Mouse (Mus musculus) forebrain, embryonic 15.5 days (tissue): ENCODE measurements at regions not wholly inside any gene's neighbourhood (a gene's known extent, or its start where the extent isn't known, plus 50 kb on each side); places are given as distances from the start of the nearest gene placed in this dataset.

Experiments
- ATAC-seq: fragments of 200-750 bp; cut with Nextera tagmentation; replicated peaks from 2 replicates; pipeline ENCODE4 v1.8.0; 2017; ENCODE audit warnings: mild to moderate bottlenecking, moderate TSS enrichment, moderate library complexity
- H3K27ac ChIP-seq: fragments of 300-500 bp; sonication (generic); replicated peaks from 2 replicates; pipeline ENCODE4 v1.5.1; 2015; ENCODE audit warnings: mild to moderate bottlenecking, inconsistent platforms
- H3K27me3 ChIP-seq: fragments of 300-500 bp; sonication (generic); 2 replicates; pipeline ENCODE4 v1.6.1; 2015; ENCODE audit warnings: inconsistent platforms
- H3K36me3 ChIP-seq: fragments of 300-500 bp; sonication (generic); 2 replicates; pipeline ENCODE4 v1.6.1; 2015; ENCODE audit warnings: mild to moderate bottlenecking, inconsistent platforms
- H3K4me1 ChIP-seq: fragments of 300-500 bp; sonication (generic); 2 replicates; pipeline ENCODE4 v1.6.1; 2015; ENCODE audit warnings: inconsistent platforms
- H3K4me2 ChIP-seq: fragments of 300-500 bp; sonication (generic); replicated peaks from 2 replicates; pipeline ENCODE4 v1.6.1; 2015; ENCODE audit warnings: mild to moderate bottlenecking, inconsistent platforms
- H3K4me3 ChIP-seq: fragments of 300-500 bp; sonication (generic); 2 replicates; pipeline ENCODE4 v1.5.1; 2015; ENCODE audit warnings: mild to moderate bottlenecking, inconsistent platforms
- H3K9ac ChIP-seq: fragments of 300-500 bp; sonication (generic); replicated peaks from 2 replicates; pipeline ENCODE4 v1.6.1; 2015; ENCODE audit warnings: mild to moderate bottlenecking, inconsistent platforms
- H3K9me3 ChIP-seq: fragments of 300-500 bp; sonication (generic); 2 replicates; pipeline ENCODE4 v1.6.1; 2016; ENCODE audit warnings: inconsistent platforms
- WGBS: fragments of 180-500 bp; shearing (Covaris S2); methylation state at CpG from one replicate; pipeline ENCODE4 v1.1.7; 2015; ENCODE audit warnings: mixed read lengths; 5-methylcytosine and 5-hydroxymethylcytosine counted together

- no peak overlapping the region for H3K4me3 ChIP-seq
- no peak for ATAC-seq
- no peak overlapping the region for H3K9ac ChIP-seq
- 81% methylated on average over 3 of the region's 3 CpGs for WGBS
- H3K9me3 ChIP-seq, result no peaks in the 10 kb centered on the region
- no peak overlapping the region for H3K27ac ChIP-seq
- H3K27me3 ChIP-seq, result no peaks in the 10 kb centered on the region
- H3K4me1 ChIP-seq, result peaks cover 12% of the 10 kb centered on the region
- H3K36me3 ChIP-seq, result no peaks in the 10 kb centered on the region
- H3K4me2 ChIP-seq, result no peak overlapping the region
Observed at GRCm38 (mm10) chr3:134102151-134102738, 134.0 kb upstream of the Cxxc4 start.

- no peaks in the 10 kb centered on the region for H3K27me3 ChIP-seq
- no peak overlapping the region for H3K9ac ChIP-seq
- WGBS, result 97% methylated on average over 1 of the region's 1 CpGs
- no peak overlapping the region for H3K27ac ChIP-seq
- H3K36me3 ChIP-seq, result no peaks in the 10 kb centered on the region
- H3K4me1 ChIP-seq, result peaks cover 8% of the 10 kb centered on the region
- H3K4me3 ChIP-seq, result no peak overlapping the region
- H3K4me2 ChIP-seq, result no peak overlapping the region
- ATAC-seq, result no peak
- no peaks in the 10 kb centered on the region for H3K9me3 ChIP-seq
Observed at GRCm38 (mm10) chr3:134104625-134105024, 131.7 kb upstream of the Cxxc4 start.

- ATAC-seq, result no peak
- WGBS, result 87% methylated on average over 2 of the region's 2 CpGs
- Histone ChIP-seq H3K9ac (no peak overlapping the region), H3K27me3 (no peaks in the 10 kb centered on the region), H3K4me2 (no peak overlapping the region), H3K4me3 (no peak overlapping the region), H3K36me3 (no peaks in the 10 kb centered on the region), H3K27ac (no peak overlapping the region), H3K4me1 (peaks cover 3% of the 10 kb centered on the region), H3K9me3 (no peaks in the 10 kb centered on the region)
Observed at GRCm38 (mm10) chr3:134105112-134105511, 131.2 kb upstream of the Cxxc4 start.

- Histone ChIP-seq H3K4me2 (no peak overlapping the region), H3K27me3 (no peaks in the 10 kb centered on the region), H3K4me1 (no peaks in the 10 kb centered on the region), H3K9ac (no peak overlapping the region), H3K4me3 (no peak overlapping the region), H3K9me3 (no peaks in the 10 kb centered on the region), H3K36me3 (no peaks in the 10 kb centered on the region), H3K27ac (no peak overlapping the region)
- no peak for ATAC-seq
- 50% methylated on average over 3 of the region's 3 CpGs for WGBS
Observed at GRCm38 (mm10) chr3:134105567-134105966, 130.7 kb upstream of the Cxxc4 start.

GRCm38 (mm10) chr3:134114501-134114900 is 121.8 kb upstream of the Cxxc4 start:
- 28% methylated on average over 1 of the region's 1 CpGs for WGBS
- Histone ChIP-seq H3K4me2 (no peak overlapping the region), H3K4me3 (no peak overlapping the region), H3K9me3 (no peaks in the 10 kb centered on the region), H3K27me3 (no peaks in the 10 kb centered on the region), H3K36me3 (no peaks in the 10 kb centered on the region), H3K4me1 (no peaks in the 10 kb centered on the region), H3K9ac (no peak overlapping the region), H3K27ac (no peak overlapping the region)
- peak; percentile 48; the same call in 1 of the 2 replicates for ATAC-seq

GRCm38 (mm10) chr3:134115007-134115406 is 121.3 kb upstream of the Cxxc4 start:
- WGBS, result 93% methylated on average over 4 of the region's 4 CpGs

GRCm38 (mm10) chr3:134118898-134119297 is 117.4 kb upstream of the Cxxc4 start:
- ATAC-seq, result no peak
- no peak overlapping the region for H3K9ac ChIP-seq
- H3K9me3 ChIP-seq, result no peaks in the 10 kb centered on the region
- WGBS, result 72% methylated on average over 4 of the region's 4 CpGs
- no peak overlapping the region for H3K4me2 ChIP-seq
- no peak overlapping the region for H3K27ac ChIP-seq
- H3K4me1 ChIP-seq, result no peaks in the 10 kb centered on the region
- no peaks in the 10 kb centered on the region for H3K27me3 ChIP-seq
- no peaks in the 10 kb centered on the region for H3K36me3 ChIP-seq
- no peak overlapping the region for H3K4me3 ChIP-seq

More at GRCm38 (mm10) chr3:134115007-134115406, 121.3 kb upstream of the Cxxc4 start:
- no peak overlapping the region for H3K9ac ChIP-seq
- H3K27ac ChIP-seq, result no peak overlapping the region
- no peaks in the 10 kb centered on the region for H3K4me1 ChIP-seq
- no peak overlapping the region for H3K4me3 ChIP-seq
- no peaks in the 10 kb centered on the region for H3K27me3 ChIP-seq
- H3K4me2 ChIP-seq, result no peak overlapping the region
- H3K36me3 ChIP-seq, result no peaks in the 10 kb centered on the region
- H3K9me3 ChIP-seq, result no peaks in the 10 kb centered on the region
- no peak for ATAC-seq

- no peaks in the 10 kb centered on the region for H3K4me1 ChIP-seq
- H3K9ac ChIP-seq, result no peak overlapping the region
- H3K4me2 ChIP-seq, result no peak overlapping the region
- no peak overlapping the region for H3K4me3 ChIP-seq
- H3K9me3 ChIP-seq, result no peaks in the 10 kb centered on the region
- no peaks in the 10 kb centered on the region for H3K27me3 ChIP-seq
- H3K27ac ChIP-seq, result no peak overlapping the region
- no peak for ATAC-seq
- no peaks in the 10 kb centered on the region for H3K36me3 ChIP-seq
Observed at GRCm38 (mm10) chr3:134124982-134125381, 111.3 kb upstream of the Cxxc4 start.

GRCm38 (mm10) chr3:134130412-134130811 is 105.9 kb upstream of the Cxxc4 start:
- Histone ChIP-seq H3K27ac (no peak overlapping the region), H3K4me1 (no peaks in the 10 kb centered on the region), H3K27me3 (no peaks in the 10 kb centered on the region), H3K9me3 (no peaks in the 10 kb centered on the region), H3K4me2 (no peak overlapping the region), H3K4me3 (no peak overlapping the region), H3K9ac (no peak overlapping the region), H3K36me3 (no peaks in the 10 kb centered on the region)
- 22% methylated on average over 3 of the region's 3 CpGs for WGBS
- peak; percentile 80 for ATAC-seq

- no peak overlapping the region for H3K27ac ChIP-seq
- no peaks in the 10 kb centered on the region for H3K27me3 ChIP-seq
- no peak overlapping the region for H3K9ac ChIP-seq
- 46% methylated on average over 7 of the region's 7 CpGs for WGBS
- peaks cover 21% of the 10 kb centered on the region for H3K4me1 ChIP-seq
- no peaks in the 10 kb centered on the region for H3K9me3 ChIP-seq
- no peak for ATAC-seq
- no peak overlapping the region for H3K4me3 ChIP-seq
- no peaks in the 10 kb centered on the region for H3K36me3 ChIP-seq
- peak overlapping the region; percentile 5; the same call in 1 of the 2 replicates for H3K4me2 ChIP-seq
Observed at GRCm38 (mm10) chr3:134145251-134145650, 91.0 kb upstream of the Cxxc4 start.

- peaks cover 21% of the 10 kb centered on the region for H3K4me1 ChIP-seq
- ATAC-seq, result peak; percentile 64
- H3K27me3 ChIP-seq, result no peaks in the 10 kb centered on the region
- H3K9ac ChIP-seq, result no peak overlapping the region
- H3K4me3 ChIP-seq, result no peak overlapping the region
- H3K9me3 ChIP-seq, result no peaks in the 10 kb centered on the region
- no peaks in the 10 kb centered on the region for H3K36me3 ChIP-seq
- no peak overlapping the region; the same call in 1 of the 2 replicates for H3K27ac ChIP-seq
- 35% methylated on average over 3 of the region's 3 CpGs for WGBS
- H3K4me2 ChIP-seq, result peak overlapping the region; percentile 5; the same call in 1 of the 2 replicates
Observed at GRCm38 (mm10) chr3:134145935-134146334, 90.3 kb upstream of the Cxxc4 start.

GRCm38 (mm10) chr3:134146373-134147224 is 89.7 kb upstream of the Cxxc4 start:
- Histone ChIP-seq H3K36me3 (no peaks in the 10 kb centered on the region), H3K27ac (peak overlapping the region; percentile 64), H3K4me3 (peak overlapping the region; percentile 25), H3K4me2 (peak overlapping the region; percentile 38), H3K9me3 (no peaks in the 10 kb centered on the region), H3K4me1 (peaks cover 21% of the 10 kb centered on the region), H3K27me3 (no peaks in the 10 kb centered on the region), H3K9ac (peak overlapping the region; percentile 28; the same call in 1 of the 2 replicates)
- ATAC-seq, result peak; percentile 97
- 6% methylated on average over 14 of the region's 14 CpGs for WGBS
